Mouse (Mus musculus): ENCODE results near the gene Urb1.

DNA sequence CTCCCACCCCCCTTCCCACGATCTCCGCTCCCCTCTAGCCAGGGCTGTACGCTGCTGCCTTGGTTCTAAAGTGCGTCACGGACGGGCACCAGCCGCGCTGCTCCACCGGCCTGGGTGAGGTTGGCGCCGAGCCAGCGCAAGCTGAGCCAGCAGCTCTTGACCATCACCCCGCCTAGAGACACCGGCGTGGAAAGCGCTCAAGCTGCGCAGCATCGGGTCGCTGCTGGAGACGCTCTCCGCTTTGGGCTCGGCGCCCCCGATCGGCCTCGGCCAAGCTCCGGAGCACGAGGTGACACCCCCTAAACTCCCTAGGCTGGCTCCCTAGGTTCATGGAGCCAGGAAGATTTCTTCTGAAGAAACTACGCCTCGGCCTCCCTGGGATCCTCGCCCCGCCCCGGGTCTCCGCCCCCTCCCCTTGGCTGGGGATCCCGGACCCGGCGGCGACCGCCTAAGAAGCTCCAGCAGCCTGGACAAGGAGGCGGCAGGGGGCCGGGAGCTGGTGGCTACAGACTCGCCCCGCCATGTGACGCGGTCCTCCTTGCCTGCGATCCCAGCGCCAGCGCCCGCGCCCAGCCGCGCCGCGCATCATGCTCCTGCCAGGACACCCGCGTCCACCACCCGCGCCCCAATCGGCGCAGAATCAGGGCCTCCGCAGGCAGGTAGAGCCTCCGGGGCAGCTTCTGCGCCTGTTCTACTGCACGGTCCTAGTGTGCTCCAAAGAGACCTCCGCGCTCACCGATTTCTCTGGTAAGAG is 20.6 kb upstream of the Urb1 start:
- no peak for TF ChIP-seq FLI1 (IDR thresholded peaks at IDR 0.05; ENCODE audit: low read length)
- no peak for TF ChIP-seq GATA1 (IDR thresholded peaks at IDR 0.05; ENCODE audit: borderline replicate concordance, low read length)

All from megakaryocyte, embryonic 14.5 days (primary cell).